Mouse (Mus musculus) bone marrow, adult 2 months (tissue): ENCODE data around the gene Eva1a. TPM values are rescaled to one million over a fixed set of nuclear protein-coding genes. Genes with fewer than 3 reads are reported as not detected.

Experiments
- H3K27ac ChIP-seq: fragments of 200-500 bp; 2 replicates; pipeline ENCODE4 v1.5.1; 2012; ENCODE audit warnings: low read depth, mild to moderate bottlenecking, control low read depth, inconsistent platforms, low read length; ENCODE audit not compliant: control insufficient read depth, poor library complexity, insufficient read depth
- H3K4me1 ChIP-seq: fragments of 200-500 bp; 2 replicates; pipeline ENCODE4 v1.6.1; 2011; ENCODE audit warnings: low read length; ENCODE audit not compliant: control insufficient read depth, insufficient read depth
- H3K4me3 ChIP-seq: fragments of 200-500 bp; replicated peaks from 2 replicates; pipeline ENCODE3; 2011; ENCODE audit warnings: mild to moderate bottlenecking, low read depth, low read length, control low read depth; ENCODE audit not compliant: control insufficient read depth
- CTCF ChIP-seq: fragments of 200-500 bp; IDR thresholded peaks from 2 replicates; pipeline ENCODE4 v1.5.1; 2011; ENCODE audit warnings: low read length, control low read depth; ENCODE audit not compliant: control insufficient read depth, insufficient read depth
- POLR2A ChIP-seq: fragments of 200-500 bp; IDR thresholded peaks from 2 replicates; pipeline ENCODE4 v1.6.1; 2011; ENCODE audit warnings: low read depth, mild to moderate bottlenecking, control low read depth, low read length, borderline replicate concordance; ENCODE audit not compliant: control insufficient read depth
- WGBS: fragments of 180-500 bp; shearing (Covaris S2); methylation state at CpG from one replicate; pipeline ENCODE4 v1.1.7; 2018; 5-methylcytosine and 5-hydroxymethylcytosine counted together
- polyA plus RNA-seq: library from polyadenylated mRNA; stranded (reverse); fragments of >200 nt; gene quantifications from 2 replicates; pipeline ENCODE4 v1.2.4, GENCODE M21; 2011; ENCODE audit warnings: low replicate concordance; ENCODE audit not compliant: missing spikeins, insufficient read depth, insufficient read length

Eva1a gene
- polyA plus RNA-seq, 1 experiment: 1.1 TPM

- Histone ChIP-seq H3K4me3 (no peak overlapping the region), H3K27ac (no peak overlapping the region), H3K4me1 (no peaks in the 10 kb centered on the region)
- 47% methylated on average over 9 of the region's 9 CpGs for WGBS
- no peak for TF ChIP-seq CTCF
These were observed 87.0 kb downstream of the Eva1a start for GRCm38 (mm10) chr6:82127827-82128226.

GRCm38 (mm10) chr6:82129630-82130217 lies 88.9 kb downstream of the Eva1a start:
- Histone ChIP-seq H3K4me1 (no peaks in the 10 kb centered on the region), H3K4me3 (no peak overlapping the region), H3K27ac (no peak overlapping the region)
- no peak for TF ChIP-seq POLR2A
- 79% methylated on average over 9 of the region's 9 CpGs for WGBS

- no peak for TF ChIP-seq CTCF
- no peak for TF ChIP-seq POLR2A
- Histone ChIP-seq H3K4me3 (no peak overlapping the region), H3K27ac (no peak overlapping the region), H3K4me1 (no peaks in the 10 kb centered on the region)
- 82% methylated on average over 13 of the region's 13 CpGs for WGBS
These were observed 92.2 kb downstream of the Eva1a start for GRCm38 (mm10) chr6:82132876-82133591.

- no peaks in the 10 kb centered on the region for H3K4me1 ChIP-seq
- H3K27ac ChIP-seq: no peak overlapping the region
- H3K4me3 ChIP-seq: no peak overlapping the region
- no peak for TF ChIP-seq POLR2A
- no peak for TF ChIP-seq CTCF
- 84% methylated on average over 7 of the region's 7 CpGs for WGBS
These were observed 92.7 kb downstream of the Eva1a start for GRCm38 (mm10) chr6:82133592-82133978.

GRCm38 (mm10) chr6:82135959-82136712 lies 95.3 kb downstream of the Eva1a start:
- Histone ChIP-seq H3K4me1 (no peaks in the 10 kb centered on the region), H3K27ac (no peak overlapping the region), H3K4me3 (no peak overlapping the region)
- TF ChIP-seq CTCF: no peak
- TF ChIP-seq POLR2A: no peak
- WGBS: 80% methylated on average over 13 of the region's 13 CpGs

Other genes starting within 250 kb of the Eva1a start
- gene Gcfc2, start 117.4 kb upstream of the Eva1a start, polyA plus RNA-seq: 5.0 and 8.8 TPM in 2 replicates
- gene Mrpl19, start 75.1 kb upstream of the Eva1a start, polyA plus RNA-seq: 8.0 and 10.4 TPM in 2 replicates